Mouse (Mus musculus) intestine, embryonic 16.5 days (tissue): ENCODE results near the gene Tm2d1. TPM values are rescaled to one million over a fixed set of nuclear protein-coding genes. Genes with fewer than 3 reads are reported as not detected.

Experiments
- ATAC-seq: fragments of 200-750 bp; cut with Nextera tagmentation; 2 replicates; pipeline ENCODE4 v1.8.0; 2017; ENCODE audit warnings: moderate TSS enrichment, moderate library complexity
- H3K27ac ChIP-seq: fragments of 300-500 bp; sonication (generic); 2 replicates; pipeline ENCODE4 v1.5.1; 2014; ENCODE audit warnings: mild to moderate bottlenecking, low read length
- H3K27me3 ChIP-seq: fragments of 300-500 bp; sonication (generic); replicated peaks from 2 replicates; pipeline ENCODE4 v1.6.1; 2014; ENCODE audit warnings: low read length, control low read depth, mixed read lengths; ENCODE audit not compliant: control insufficient read depth, insufficient read depth
- H3K36me3 ChIP-seq: fragments of 300-500 bp; sonication (generic); 2 replicates; pipeline ENCODE4 v1.6.1; 2014; ENCODE audit warnings: low read length, control low read depth; ENCODE audit not compliant: control insufficient read depth, insufficient read depth
- H3K4me1 ChIP-seq: fragments of 300-500 bp; sonication (generic); 2 replicates; pipeline ENCODE4 v1.6.1; 2014; ENCODE audit warnings: low read length, control low read depth, mixed read lengths; ENCODE audit not compliant: control insufficient read depth, insufficient read depth
- H3K4me2 ChIP-seq: fragments of 300-500 bp; sonication (generic); 2 replicates; pipeline ENCODE4 v1.6.1; 2014; ENCODE audit warnings: low read depth, low read length, control low read depth
- H3K4me3 ChIP-seq: fragments of 300-500 bp; sonication (generic); 2 replicates; pipeline ENCODE4 v1.5.1; 2014; ENCODE audit warnings: mild to moderate bottlenecking, low read length
- H3K9ac ChIP-seq: fragments of 300-500 bp; sonication (generic); 2 replicates; pipeline ENCODE4 v1.6.1; 2014; ENCODE audit warnings: low read depth, low read length
- H3K9me3 ChIP-seq: fragments of 300-500 bp; sonication (generic); 2 replicates; pipeline ENCODE4 v1.6.1; 2016; ENCODE audit warnings: low read length, control low read depth; ENCODE audit not compliant: control insufficient read depth
- WGBS: fragments of 180-500 bp; shearing (Covaris S2); extraction: QIAGEN DNeasy Blood & Tissue Kit; methylation state at CpG from one replicate; pipeline ENCODE4 v1.1.7; 2014; 5-methylcytosine and 5-hydroxymethylcytosine counted together
- polyA plus RNA-seq: library from polyadenylated mRNA; unstranded; fragments of >200 nt; fragmentation: Nextera tagmentation; extraction: Ambion mirVana; gene quantifications from 2 replicates; pipeline ENCODE4 v1.2.1, GENCODE M21; 2015

Gene Tm2d1
- polyA plus RNA-seq, 1 experiment from 2014 or later = 96.3 TPM

DNA sequence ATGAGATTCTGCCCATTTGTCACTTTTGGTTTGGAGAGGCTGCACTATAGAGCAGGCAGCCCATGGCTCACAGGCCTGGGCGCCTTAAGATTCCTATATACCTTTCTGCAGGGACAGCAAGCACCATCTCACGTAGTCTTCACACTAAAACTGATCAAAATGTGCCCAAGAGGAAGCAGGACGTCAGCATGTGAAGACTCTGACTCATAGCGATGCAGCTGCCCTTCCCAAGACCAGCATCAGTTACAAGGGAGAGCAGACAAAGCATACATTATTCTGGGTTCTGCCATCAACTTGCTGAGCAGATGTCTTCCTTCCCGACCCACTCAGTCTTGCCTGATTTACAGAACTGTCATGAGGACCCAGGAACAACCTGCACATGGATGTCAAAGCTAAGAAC is 45.9 kb downstream of the Tm2d1 start:
- Histone ChIP-seq H3K4me3 (no peak overlapping the region), H3K27me3 (no peaks in the 10 kb centered on the region), H3K9me3 (no peaks in the 10 kb centered on the region), H3K4me2 (no peak overlapping the region), H3K27ac (no peak overlapping the region), H3K36me3 (no peaks in the 10 kb centered on the region), H3K9ac (no peak overlapping the region), H3K4me1 (no peaks in the 10 kb centered on the region)
- WGBS = 72% methylated on average over 5 of the region's 5 CpGs
- ATAC-seq = no peak

DNA sequence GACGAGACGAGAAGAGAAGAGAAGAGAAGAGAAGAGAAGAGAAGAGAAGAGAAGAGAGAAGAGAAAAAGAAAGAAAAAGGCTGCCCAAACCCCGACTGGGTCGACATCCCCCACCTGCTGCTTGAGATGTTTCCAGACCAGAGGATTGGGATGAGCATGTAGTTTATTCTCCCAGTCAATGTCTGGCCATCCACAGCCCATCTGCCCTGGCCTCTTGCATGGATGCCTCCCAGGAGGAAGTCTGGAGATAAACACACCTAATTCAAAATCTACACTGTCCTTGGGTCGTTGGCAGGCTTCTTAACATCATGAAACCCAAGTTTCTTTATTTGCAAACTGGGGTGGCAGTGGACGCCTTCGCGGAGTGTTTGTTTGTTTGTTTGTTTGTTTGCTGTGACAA is 47.4 kb downstream of the Tm2d1 start:
- no peak for ATAC-seq
- 61% methylated on average over 8 of the region's 8 CpGs for WGBS
- Histone ChIP-seq H3K4me3 (no peak overlapping the region), H3K27me3 (no peaks in the 10 kb centered on the region), H3K9ac (no peak overlapping the region), H3K9me3 (0 out of 2 replicates have a peak, but pooled peaks cover 2% of the 10 kb centered on the region), H3K4me2 (no peak overlapping the region), H3K4me1 (no peaks in the 10 kb centered on the region), H3K36me3 (no peaks in the 10 kb centered on the region), H3K27ac (no peak overlapping the region)

DNA sequence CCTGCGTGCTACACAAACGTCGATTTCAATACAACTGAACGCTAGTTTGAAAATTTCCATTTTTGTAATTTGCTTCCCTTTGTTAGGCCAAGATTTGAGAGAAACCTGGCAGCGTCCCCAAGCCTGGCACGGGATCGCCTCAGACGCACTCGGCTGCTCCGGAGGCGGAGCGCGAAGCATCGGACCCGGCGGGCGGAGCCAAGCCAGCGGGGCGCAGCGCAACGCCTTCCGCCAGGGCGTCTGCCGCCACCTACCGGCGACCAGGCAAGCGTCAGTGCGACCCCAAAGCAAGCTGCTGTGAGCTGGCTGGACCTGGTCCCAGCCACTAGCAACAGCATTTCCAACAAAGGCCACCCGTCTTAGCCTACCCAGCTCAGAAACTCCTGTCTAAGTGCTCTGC is 60.9 kb downstream of the Tm2d1 start:
- Histone ChIP-seq H3K4me3 (peak overlapping the region; percentile 48), H3K9ac (peak overlapping the region; percentile 63), H3K4me1 (0 out of 2 replicates have a peak, but pooled peaks cover 5% of the 10 kb centered on the region), H3K4me2 (peak overlapping the region; percentile 87), H3K27me3 (no peaks in the 10 kb centered on the region), H3K9me3 (peaks cover 5% of the 10 kb centered on the region; the same call in 1 of the 2 replicates), H3K27ac (peak overlapping the region; percentile 58), H3K36me3 (no peaks in the 10 kb centered on the region)
- peak; percentile 97 for ATAC-seq
- WGBS = under 1% methylated on average over 29 of the region's 29 CpGs

GRCm38 (mm10) chr4:98321371-98322111 is 61.6 kb downstream of the Tm2d1 start:
- Histone ChIP-seq H3K27me3 (no peaks in the 10 kb centered on the region), H3K4me3 (peak overlapping the region; percentile 48), H3K9ac (peak overlapping the region; percentile 63), H3K4me2 (peak overlapping the region; percentile 87), H3K4me1 (0 out of 2 replicates have a peak, but pooled peaks cover 5% of the 10 kb centered on the region), H3K36me3 (no peaks in the 10 kb centered on the region), H3K27ac (peak overlapping the region; percentile 58), H3K9me3 (peaks cover 5% of the 10 kb centered on the region; the same call in 1 of the 2 replicates)
- peak; percentile 74 for ATAC-seq
- WGBS = 9% methylated on average over 18 of the region's 18 CpGs

DNA sequence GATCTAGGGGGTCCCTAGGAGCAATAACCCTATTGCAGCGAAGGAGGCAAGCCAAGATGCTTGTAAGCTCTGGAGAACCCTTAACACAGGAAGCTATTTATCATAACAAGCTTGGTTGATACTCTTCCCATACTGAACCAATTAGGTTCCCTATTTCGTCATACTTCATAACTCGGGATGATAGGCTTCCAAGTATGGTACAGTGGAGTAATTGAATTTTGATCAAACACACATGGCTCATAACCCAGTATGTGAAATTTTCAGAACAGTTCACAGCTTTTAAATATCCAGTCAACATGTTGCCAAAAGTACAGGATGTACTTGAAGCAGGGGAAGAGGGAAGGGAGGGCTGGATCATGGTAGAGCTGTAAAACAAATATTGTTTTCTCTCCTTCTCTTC is 64.3 kb downstream of the Tm2d1 start:
- no peak for ATAC-seq
- no peaks in the 10 kb centered on the region for H3K36me3 ChIP-seq
- 0 out of 2 replicates have a peak, but pooled peaks cover 5% of the 10 kb centered on the region for H3K4me1 ChIP-seq
- no peak overlapping the region for H3K27ac ChIP-seq
- 57% methylated on average over 3 of the region's 3 CpGs for WGBS
- no peak overlapping the region for H3K9ac ChIP-seq
- H3K9me3 ChIP-seq = no peaks in the 10 kb centered on the region
- no peaks in the 10 kb centered on the region for H3K27me3 ChIP-seq
- no peak overlapping the region for H3K4me2 ChIP-seq
- H3K4me3 ChIP-seq = no peak overlapping the region

DNA sequence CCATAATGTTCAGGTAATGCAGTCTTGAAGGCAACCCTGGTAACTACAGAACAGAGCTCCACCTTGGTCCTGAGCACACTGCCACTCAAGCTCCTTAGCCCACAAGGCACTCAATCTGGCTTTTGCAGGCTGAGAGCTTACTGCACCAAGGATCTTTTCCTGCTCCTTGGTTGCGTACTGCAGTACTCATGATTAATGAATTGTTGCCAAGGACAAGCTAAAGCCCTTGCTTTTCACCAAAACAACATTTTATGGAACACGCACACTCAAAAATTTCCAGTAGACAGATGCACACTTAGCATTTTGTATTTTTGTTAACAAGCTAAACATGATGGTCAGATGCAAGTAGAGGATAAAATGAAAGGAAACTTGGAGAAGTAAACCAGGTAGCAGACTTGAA is 66.0 kb downstream of the Tm2d1 start:
- no peak for ATAC-seq
- WGBS = 71% methylated on average over 2 of the region's 2 CpGs
- Histone ChIP-seq H3K27me3 (no peaks in the 10 kb centered on the region), H3K9me3 (no peaks in the 10 kb centered on the region), H3K4me3 (no peak overlapping the region), H3K27ac (no peak overlapping the region), H3K4me1 (0 out of 2 replicates have a peak, but pooled peaks cover 5% of the 10 kb centered on the region), H3K9ac (no peak overlapping the region), H3K36me3 (no peaks in the 10 kb centered on the region), H3K4me2 (no peak overlapping the region)

Other genes with a start within 250 kb of the Tm2d1 start
- gene Patj, start 12.5 kb upstream of the Tm2d1 start, polyA plus RNA-seq = 22.5 and 25.3 TPM in 2 replicates